Mouse (Mus musculus): Measurements from ENCODE around the gene Olfr1357. TPM values are rescaled to one million over a fixed set of nuclear protein-coding genes. Genes with fewer than 3 reads are reported as not detected.

Gene Olfr1357
- total and polyA plus RNA-seq, 3 experiments, result 0.16 TPM; not detected in 2

DNA sequence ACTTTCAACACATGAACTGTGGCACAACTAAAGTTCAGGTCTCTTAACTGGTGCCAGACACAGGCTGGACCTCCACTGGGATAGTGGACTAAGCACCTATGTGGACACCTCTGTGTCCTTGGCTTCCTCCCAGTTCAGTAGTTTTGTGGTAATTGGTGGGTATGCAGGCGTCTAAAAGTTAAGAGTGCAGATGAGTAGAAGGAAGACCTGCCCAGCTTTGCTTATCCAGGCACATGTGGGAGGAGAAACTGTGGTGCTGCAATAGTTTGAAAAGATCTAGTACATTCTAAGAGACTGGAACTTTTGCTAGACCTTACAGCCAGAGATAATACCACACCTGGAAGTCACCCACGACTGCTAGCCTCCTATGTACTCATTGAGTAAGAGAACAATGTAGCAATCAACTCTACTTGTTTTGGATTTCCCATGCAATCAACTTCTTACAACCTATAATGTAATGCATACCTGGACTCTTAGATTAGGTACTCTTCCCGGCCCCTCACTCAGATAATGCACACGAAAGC lies 25.0 kb downstream of the Olfr1357 start:
- DNase-seq (ENCODE audit: low spot score) (no peak), ATAC-seq (ENCODE audit: extremely low read depth, insufficient number of reproducible peaks, low FRiP score, poor library complexity, severe bottlenecking) (no peak)
- peaks cover 10% of the 10 kb centered on the region; the same call in 1 of the 2 replicates for H3K27me3 ChIP-seq (ENCODE audit: insufficient read depth, low read length)
- no peak for TF ChIP-seq POLR2AphosphoS5 (IDR thresholded peaks at IDR 0.05; ENCODE audit: insufficient replicate concordance, low read depth, low read length)
- TF ChIP-seq TAL1 (conservative IDR thresholded peaks at IDR 0.05; ENCODE audit: low read depth, low read length), result no peak
- no peak for TF ChIP-seq CTCF (IDR thresholded peaks at IDR 0.05; ENCODE audit: low read depth, low read length)
- TF ChIP-seq GATA2 (IDR thresholded peaks at IDR 0.05; ENCODE audit: borderline replicate concordance, low read depth, low read length), result no peak
- no peak for TF ChIP-seq GATA1 (IDR thresholded peaks at IDR 0.05; ENCODE audit: borderline replicate concordance, low read length)
- H3K4me1 ChIP-seq (ENCODE audit: insufficient read depth, low read depth, low read length), result no peaks in the 10 kb centered on the region
- H3K9me3 ChIP-seq (replicated peaks), result no peaks in the 10 kb centered on the region
- no peak overlapping the region for H3K4me3 ChIP-seq (ENCODE audit: low read depth, low read length)
- no peaks in the 10 kb centered on the region for H3K36me3 ChIP-seq (replicated peaks)

DNA sequence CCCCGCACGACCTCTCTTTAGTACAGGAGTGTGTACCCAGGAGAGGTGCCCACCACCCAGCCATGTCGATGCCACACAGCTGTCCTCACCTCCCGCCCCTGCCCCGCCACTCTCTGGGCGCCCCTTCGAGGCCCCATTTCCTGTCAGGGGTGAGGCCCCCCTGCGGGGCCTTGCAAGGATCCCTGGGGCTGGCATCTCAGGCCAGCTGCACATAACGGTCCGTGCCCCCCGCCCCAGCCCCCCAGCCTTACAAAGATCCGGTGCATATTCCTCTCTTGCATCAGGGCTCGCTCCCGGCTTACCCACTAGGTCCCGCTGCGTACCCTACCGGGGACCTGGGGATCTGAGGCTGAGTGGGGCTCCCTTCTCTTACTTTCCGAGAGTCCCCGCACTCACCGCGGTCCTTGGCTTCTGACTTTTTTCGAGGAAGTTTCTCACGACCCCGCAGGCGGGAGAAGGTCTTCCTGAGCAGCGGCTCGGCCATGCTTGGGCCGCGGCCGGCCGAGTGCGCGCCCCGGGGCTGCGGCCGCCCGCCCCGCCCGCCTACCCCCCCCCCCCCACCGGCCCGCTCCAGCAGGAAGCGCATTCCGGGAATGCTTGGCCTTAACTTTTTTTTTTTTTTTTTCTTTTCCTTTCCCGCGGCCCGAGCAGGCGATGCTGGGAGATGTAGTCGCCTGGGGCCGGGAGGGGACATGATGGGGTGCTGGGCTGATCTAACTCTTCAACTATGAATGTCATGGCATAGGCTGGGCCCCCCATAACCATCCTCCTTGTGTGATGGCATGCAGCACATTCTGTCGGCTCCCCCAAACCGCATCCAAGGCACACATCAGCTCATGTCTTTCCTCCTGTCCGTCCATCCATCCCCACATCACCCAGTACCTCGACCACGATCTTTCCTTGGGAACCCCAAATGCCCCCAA lies 26.2 kb downstream of the Olfr1357 start, which contains the start of gene Syde1:
Gene Syde1, minus strand, starts transcription at position 559 of the 923 bp plus-strand sequence.
- Histone ChIP-seq H3K36me3 (replicated peaks) (no peaks in the 10 kb centered on the region), H3K9me3 (replicated peaks) (no peaks in the 10 kb centered on the region), H3K4me1 (ENCODE audit: insufficient read depth, low read depth, low read length) (no peaks in the 10 kb centered on the region), H3K27me3 (ENCODE audit: insufficient read depth, low read length) (peaks cover 10% of the 10 kb centered on the region; the same call in 1 of the 2 replicates), H3K4me3 (ENCODE audit: low read depth, low read length) (no peak within 1 kb of the TSS)
- ATAC-seq (ENCODE audit: extremely low read depth, insufficient number of reproducible peaks, low FRiP score, poor library complexity, severe bottlenecking) (no peak), DNase-seq (ENCODE audit: low spot score) (no peak)
- TF ChIP-seq GATA1 (IDR thresholded peaks at IDR 0.05; ENCODE audit: borderline replicate concordance, low read length) (no peak), POLR2AphosphoS5 (IDR thresholded peaks at IDR 0.05; ENCODE audit: insufficient replicate concordance, low read depth, low read length) (no peak), GATA2 (IDR thresholded peaks at IDR 0.05; ENCODE audit: borderline replicate concordance, low read depth, low read length) (no peak), TAL1 (conservative IDR thresholded peaks at IDR 0.05; ENCODE audit: low read depth, low read length) (no peak), CTCF (IDR thresholded peaks at IDR 0.05; ENCODE audit: low read depth, low read length) (no peak)

DNA sequence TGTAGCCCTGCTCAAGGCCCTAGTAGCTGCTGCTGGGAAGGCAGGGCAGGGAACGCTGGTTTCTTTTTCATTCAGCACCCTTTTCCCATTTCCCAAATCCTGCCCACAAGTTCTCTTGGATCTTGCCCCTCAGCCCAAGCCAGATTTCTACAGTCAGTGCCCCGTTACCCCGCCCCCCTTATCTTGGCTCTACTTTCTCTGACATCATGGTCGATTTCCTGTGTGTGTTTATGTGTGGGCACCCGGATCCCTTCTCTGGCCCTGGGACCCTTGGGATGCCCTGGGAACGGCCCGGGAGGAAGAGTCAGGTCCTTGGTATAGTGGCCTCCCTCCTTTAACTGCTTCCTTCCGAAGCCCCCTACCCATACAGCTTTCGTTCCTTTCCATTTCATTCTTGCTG lies 27.1 kb downstream of the Olfr1357 start:
- Histone ChIP-seq H3K27me3 (ENCODE audit: insufficient read depth, low read length) (peaks cover 10% of the 10 kb centered on the region; the same call in 1 of the 2 replicates), H3K36me3 (replicated peaks) (no peaks in the 10 kb centered on the region), H3K9me3 (replicated peaks) (no peaks in the 10 kb centered on the region), H3K4me1 (ENCODE audit: insufficient read depth, low read depth, low read length) (no peaks in the 10 kb centered on the region), H3K4me3 (ENCODE audit: low read depth, low read length) (no peak overlapping the region)
- TF ChIP-seq GATA2 (IDR thresholded peaks at IDR 0.05; ENCODE audit: borderline replicate concordance, low read depth, low read length) (no peak), TAL1 (conservative IDR thresholded peaks at IDR 0.05; ENCODE audit: low read depth, low read length) (no peak), CTCF (IDR thresholded peaks at IDR 0.05; ENCODE audit: low read depth, low read length) (no peak), GATA1 (IDR thresholded peaks at IDR 0.05; ENCODE audit: borderline replicate concordance, low read length) (no peak), POLR2AphosphoS5 (IDR thresholded peaks at IDR 0.05; ENCODE audit: insufficient replicate concordance, low read depth, low read length) (no peak)
- DNase-seq (ENCODE audit: low spot score) (no peak), ATAC-seq (ENCODE audit: extremely low read depth, insufficient number of reproducible peaks, low FRiP score, poor library complexity, severe bottlenecking) (no peak)

DNA sequence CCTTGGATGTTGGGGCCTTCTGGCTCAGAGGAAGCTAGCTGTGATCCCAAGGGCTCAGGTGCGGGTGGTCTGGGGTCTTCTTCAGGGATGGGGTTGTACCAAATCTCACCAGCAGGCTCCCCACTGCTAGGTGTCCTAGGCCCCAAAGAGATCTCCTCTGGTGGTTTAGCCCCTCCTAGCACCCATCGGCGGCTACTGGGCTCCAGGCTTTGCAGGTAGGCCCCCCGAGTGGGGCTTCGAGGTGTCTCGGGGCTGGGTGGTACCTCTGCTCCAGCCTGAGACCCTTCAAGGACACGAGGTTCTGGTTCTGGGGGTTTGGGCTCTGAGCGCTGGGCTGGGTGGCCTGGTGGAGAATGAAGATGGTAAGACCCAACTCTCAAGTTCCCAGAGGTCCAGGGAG lies 28.0 kb downstream of the Olfr1357 start:
- Histone ChIP-seq H3K4me3 (ENCODE audit: low read depth, low read length) (no peak overlapping the region), H3K4me1 (ENCODE audit: insufficient read depth, low read depth, low read length) (no peaks in the 10 kb centered on the region), H3K36me3 (replicated peaks) (peaks cover 8% of the 10 kb centered on the region), H3K27me3 (ENCODE audit: insufficient read depth, low read length) (peaks cover 10% of the 10 kb centered on the region; the same call in 1 of the 2 replicates), H3K9me3 (replicated peaks) (no peaks in the 10 kb centered on the region)
- no peak for ATAC-seq (ENCODE audit: extremely low read depth, insufficient number of reproducible peaks, low FRiP score, poor library complexity, severe bottlenecking)
- no peak for DNase-seq (ENCODE audit: low spot score)
- TF ChIP-seq TAL1 (conservative IDR thresholded peaks at IDR 0.05; ENCODE audit: low read depth, low read length), result no peak
- TF ChIP-seq GATA1 (IDR thresholded peaks at IDR 0.05; ENCODE audit: borderline replicate concordance, low read length), result no peak
- no peak for TF ChIP-seq POLR2AphosphoS5 (IDR thresholded peaks at IDR 0.05; ENCODE audit: insufficient replicate concordance, low read depth, low read length)
- TF ChIP-seq CTCF (IDR thresholded peaks at IDR 0.05; ENCODE audit: low read depth, low read length), result no peak
- TF ChIP-seq GATA2 (IDR thresholded peaks at IDR 0.05; ENCODE audit: borderline replicate concordance, low read depth, low read length), result no peak

DNA sequence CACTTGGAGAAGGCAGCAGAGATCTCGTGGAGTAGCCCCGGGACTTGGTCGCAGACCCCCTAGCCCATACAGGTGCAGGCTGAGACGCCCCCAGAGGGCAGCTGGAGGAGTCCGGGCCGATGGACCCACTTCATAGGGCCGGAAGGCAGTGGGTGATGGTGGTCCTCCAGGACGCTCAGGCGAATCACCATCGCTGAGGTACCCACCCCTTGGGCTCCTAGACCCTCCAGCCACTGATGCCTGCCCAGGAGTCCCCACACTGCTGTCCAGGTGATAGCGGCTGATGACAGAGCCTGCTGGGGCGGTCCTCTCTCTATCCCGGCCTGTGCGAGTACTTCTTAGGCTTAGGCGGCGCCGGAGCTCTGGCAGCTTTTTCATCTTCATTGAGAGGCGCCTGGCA lies 28.6 kb downstream of the Olfr1357 start:
- ATAC-seq (ENCODE audit: extremely low read depth, insufficient number of reproducible peaks, low FRiP score, poor library complexity, severe bottlenecking) (no peak), DNase-seq (ENCODE audit: low spot score) (no peak)
- Histone ChIP-seq H3K4me1 (ENCODE audit: insufficient read depth, low read depth, low read length) (no peaks in the 10 kb centered on the region), H3K36me3 (replicated peaks) (peaks cover 14% of the 10 kb centered on the region), H3K9me3 (replicated peaks) (no peaks in the 10 kb centered on the region), H3K27me3 (ENCODE audit: insufficient read depth, low read length) (peaks cover 10% of the 10 kb centered on the region; the same call in 1 of the 2 replicates), H3K4me3 (ENCODE audit: low read depth, low read length) (no peak overlapping the region)
- TF ChIP-seq CTCF (IDR thresholded peaks at IDR 0.05; ENCODE audit: low read depth, low read length) (no peak), GATA2 (IDR thresholded peaks at IDR 0.05; ENCODE audit: borderline replicate concordance, low read depth, low read length) (no peak), POLR2AphosphoS5 (IDR thresholded peaks at IDR 0.05; ENCODE audit: insufficient replicate concordance, low read depth, low read length) (no peak), TAL1 (conservative IDR thresholded peaks at IDR 0.05; ENCODE audit: low read depth, low read length) (no peak), GATA1 (IDR thresholded peaks at IDR 0.05; ENCODE audit: borderline replicate concordance, low read length) (no peak)

DNA sequence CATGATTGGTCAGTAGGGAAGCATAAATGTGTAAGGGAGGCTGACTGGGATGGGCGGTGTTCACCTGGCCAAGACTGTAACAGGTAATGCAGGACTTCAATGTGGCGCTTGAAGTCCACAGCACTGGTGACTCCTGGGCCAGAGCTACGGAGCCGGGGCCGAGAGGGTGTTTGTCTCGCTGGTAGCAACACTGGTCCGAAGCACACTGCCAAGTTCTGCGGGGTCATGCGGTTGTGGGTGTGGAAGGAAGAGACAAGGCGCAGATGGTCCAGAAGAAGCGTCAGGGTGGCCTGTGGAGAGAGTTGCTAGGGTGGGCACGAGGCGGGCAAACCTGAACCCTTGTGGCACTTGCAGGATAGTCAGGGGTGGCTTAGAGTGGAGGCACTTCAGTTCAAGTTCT lies 31.8 kb downstream of the Olfr1357 start:
- ATAC-seq (ENCODE audit: extremely low read depth, insufficient number of reproducible peaks, low FRiP score, poor library complexity, severe bottlenecking) (no peak), DNase-seq (ENCODE audit: low spot score) (no peak)
- H3K4me1 ChIP-seq (ENCODE audit: insufficient read depth, low read depth, low read length), result no peaks in the 10 kb centered on the region
- TF ChIP-seq CTCF (IDR thresholded peaks at IDR 0.05; ENCODE audit: low read depth, low read length), result no peak
- TF ChIP-seq GATA1 (IDR thresholded peaks at IDR 0.05; ENCODE audit: borderline replicate concordance, low read length), result no peak
- TF ChIP-seq POLR2AphosphoS5 (IDR thresholded peaks at IDR 0.05; ENCODE audit: insufficient replicate concordance, low read depth, low read length), result no peak
- TF ChIP-seq TAL1 (conservative IDR thresholded peaks at IDR 0.05; ENCODE audit: low read depth, low read length), result no peak
- TF ChIP-seq GATA2 (IDR thresholded peaks at IDR 0.05; ENCODE audit: borderline replicate concordance, low read depth, low read length), result no peak
- H3K36me3 ChIP-seq (replicated peaks), result peaks cover 46% of the 10 kb centered on the region
- no peak overlapping the region for H3K4me3 ChIP-seq (ENCODE audit: low read depth, low read length)
- peaks cover 7% of the 10 kb centered on the region; the same call in 1 of the 2 replicates for H3K27me3 ChIP-seq (ENCODE audit: insufficient read depth, low read length)
- no peaks in the 10 kb centered on the region for H3K9me3 ChIP-seq (replicated peaks)

Measured in G1E (cell line).